Mouse (Mus musculus) spleen, postnatal 0 days (tissue): Measurements from ENCODE around the gene Syne2. TPM values are rescaled to one million over a fixed set of nuclear protein-coding genes. Genes with fewer than 3 reads are reported as not detected.

Experiments used
- polyA plus RNA-seq: library from polyadenylated mRNA; unstranded; fragments of >200 nt; fragmentation: Nextera tagmentation; extraction: Ambion mirVana; gene quantifications from 2 replicates; pipeline ENCODE4 v1.2.1, GENCODE M21; 2015

The Syne2 gene
- polyA plus RNA-seq: 11.3 and 17.2 TPM in 2 replicates

DNA sequence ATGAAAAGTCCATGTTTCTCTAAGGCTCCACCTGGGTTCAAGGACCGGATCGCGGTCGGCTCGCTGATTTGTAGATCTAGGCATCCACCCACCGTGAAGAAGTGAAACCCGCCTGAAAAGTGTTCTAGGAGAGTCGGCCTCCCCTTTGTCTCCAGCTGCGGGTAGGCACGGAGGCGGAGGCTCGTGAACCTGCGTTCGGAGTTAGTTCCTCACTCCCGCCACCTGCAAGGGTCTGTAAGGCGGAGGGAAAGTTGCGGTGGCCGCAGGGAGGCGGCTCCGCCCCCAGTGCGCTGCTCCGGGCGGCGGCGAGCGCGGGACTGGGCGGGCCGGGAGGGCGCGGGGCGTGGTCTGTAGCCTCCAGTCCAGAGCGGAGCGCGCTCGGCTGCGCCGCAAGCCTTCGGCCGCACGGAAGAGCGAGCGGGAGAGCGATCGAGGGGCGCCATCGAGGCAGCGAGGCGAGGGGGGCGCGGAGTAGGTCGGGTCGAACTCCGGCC lies at the start of gene Syne2:
Gene Syne2 (plus strand): TSS at position 176 of the 494 bp plus-strand sequence.

Other genes starting within 250 kb of the Syne2 start
- 8.3 and 8.8 TPM in 2 replicates for gene Ppp2r5e, start 221.9 kb upstream of the Syne2 start, polyA plus RNA-seq
- gene Wdr89, start 148.6 kb upstream of the Syne2 start, polyA plus RNA-seq: 8.4 and 8.8 TPM in 2 replicates
- 19.1 and 19.9 TPM in 2 replicates for gene Sgpp1, start 82.4 kb upstream of the Syne2 start, polyA plus RNA-seq